Mouse (Mus musculus) MEL (cell line): Measurements from ENCODE around the gene Smug1. TPM values are rescaled to one million over a fixed set of nuclear protein-coding genes. Genes with fewer than 3 reads are reported as not detected.

Source experiments
- DNase-seq: peaks from one replicate; pipeline ENCODE4 v3.0.0; 2011; ENCODE audit warnings: low read depth, low spot score
- H3K27ac ChIP-seq: 2 replicates; pipeline ENCODE4 v1.5.1; 2012; ENCODE audit warnings: low read depth, mild to moderate bottlenecking, control low read depth, low read length, moderate library complexity; ENCODE audit not compliant: control insufficient read depth
- H3K27me3 ChIP-seq, 2 experiments: fragments of 150-350 bp in 1 of 2; sonication (generic) in 1 of 2; 2 replicates each; pipeline ENCODE4 v1.6.1; 2012; ENCODE audit warnings: low read length in 2 of 2, mild to moderate bottlenecking in 2 of 2, improper control_type of control experiment in 1 of 2, moderate library complexity in 1 of 2; ENCODE audit not compliant: insufficient read depth in 2 of 2, control insufficient read depth in 1 of 2
- H3K36me3 ChIP-seq, 2 experiments: 2 replicates each; pipeline ENCODE4 v1.6.1; 2012 to 2014; ENCODE audit warnings: low read length in 2 of 2, improper control_type of control experiment in 1 of 2, inconsistent platforms in 1 of 2, mild to moderate bottlenecking in 1 of 2; ENCODE audit not compliant: insufficient read depth in 2 of 2, control insufficient read depth in 1 of 2
- H3K4me1 ChIP-seq, 2 experiments: fragments of 150-350 bp in 1 of 2; sonication (generic) in 1 of 2; 2 replicates each; pipeline ENCODE4 v1.6.1; 2012; ENCODE audit warnings: low read length in 2 of 2, improper control_type of control experiment in 1 of 2, mild to moderate bottlenecking in 1 of 2; ENCODE audit not compliant: insufficient read depth in 2 of 2, control insufficient read depth in 1 of 2
- H3K4me3 ChIP-seq, 2 experiments: fragments of 150-350 bp in 1 of 2; sonication (generic) in 1 of 2; 2 replicates each; pipeline ENCODE4 v1.5.1; 2012; ENCODE audit warnings: low read depth in 2 of 2, low read length in 2 of 2, mild to moderate bottlenecking in 2 of 2, moderate library complexity in 2 of 2, control low read depth in 1 of 2, improper control_type of control experiment in 1 of 2; ENCODE audit not compliant: control insufficient read depth in 1 of 2, insufficient read depth in 1 of 2
- H3K79me2 ChIP-seq: 2 replicates; pipeline ENCODE4 v1.6.1; 2012; ENCODE audit warnings: mild to moderate bottlenecking, low read length, moderate library complexity; ENCODE audit not compliant: control insufficient read depth, poor library complexity, insufficient read depth
- H3K9ac ChIP-seq: 2 replicates; pipeline ENCODE4 v1.6.1; 2012; ENCODE audit warnings: low read depth, mild to moderate bottlenecking, control low read depth, low read length, moderate library complexity; ENCODE audit not compliant: control insufficient read depth, poor library complexity, severe bottlenecking
- H3K9me3 ChIP-seq: fragments of 150-350 bp; sonication (generic); replicated peaks from 2 replicates; pipeline ENCODE4 v1.6.1; 2012; ENCODE audit warnings: mild to moderate bottlenecking, low read length, improper control_type of control experiment, moderate library complexity; ENCODE audit not compliant: insufficient read depth
- BHLHE40 ChIP-seq: IDR thresholded peaks from 2 replicates; pipeline ENCODE4 v1.6.1; 2012; ENCODE audit warnings: low read depth, mild to moderate bottlenecking, inconsistent platforms, low read length, improper control_type of control experiment, borderline replicate concordance
- CHD1 ChIP-seq: IDR thresholded peaks from 2 replicates; pipeline ENCODE4 v1.6.1; 2012; ENCODE audit warnings: low read depth, mild to moderate bottlenecking, inconsistent platforms, low read length, improper control_type of control experiment
- CHD2 ChIP-seq: IDR thresholded peaks from 2 replicates; pipeline ENCODE4 v1.6.1; 2011; ENCODE audit warnings: low read length, improper control_type of control experiment
- CTCF ChIP-seq, 3 experiments: IDR thresholded peaks in 2 of 3; conservative IDR thresholded peaks in 1 of 3; 2 replicates each; pipeline ENCODE4 v1.5.1; 2011 to 2012; ENCODE audit warnings: low read length in 3 of 3, low read depth in 2 of 3, mild to moderate bottlenecking in 2 of 3, improper control_type of control experiment in 1 of 3, inconsistent platforms in 1 of 3, mixed read lengths in 1 of 3, moderate library complexity in 1 of 3; ENCODE audit not compliant: control insufficient read depth in 1 of 3, insufficient read depth in 1 of 3, poor library complexity in 1 of 3, severe bottlenecking in 1 of 3
- E2F4 ChIP-seq: IDR thresholded peaks from 2 replicates; pipeline ENCODE4 v1.6.1; 2011; ENCODE audit warnings: low read depth, low read length, improper control_type of control experiment, borderline replicate concordance
- GATA1 ChIP-seq: IDR thresholded peaks from 2 replicates; pipeline ENCODE4 v1.6.1; 2011; ENCODE audit warnings: low read depth, low read length, improper control_type of control experiment
- HCFC1 ChIP-seq: IDR thresholded peaks from 2 replicates; pipeline ENCODE4 v1.6.1; 2012; ENCODE audit warnings: low read depth, mild to moderate bottlenecking, inconsistent platforms, low read length, improper control_type of control experiment, moderate library complexity
- KAT2A ChIP-seq: conservative IDR thresholded peaks from 2 replicates; pipeline ENCODE4 v1.6.1; 2012; ENCODE audit warnings: low read depth, low read length, improper control_type of control experiment, inconsistent platforms
- MXI1 ChIP-seq: IDR thresholded peaks from 2 replicates; pipeline ENCODE4 v1.6.1; 2011; ENCODE audit warnings: mild to moderate bottlenecking, low read depth, low read length, improper control_type of control experiment
- MYC ChIP-seq: IDR thresholded peaks from 2 replicates; pipeline ENCODE4 v1.6.1; 2011; ENCODE audit warnings: low read depth, mild to moderate bottlenecking, low read length, improper control_type of control experiment, moderate library complexity
- POLR2A ChIP-seq, 2 experiments: IDR thresholded peaks; 2 replicates each; pipeline ENCODE4 v1.6.1; 2011 to 2012; ENCODE audit warnings: low read length in 2 of 2, mild to moderate bottlenecking in 2 of 2, control low read depth in 1 of 2, improper control_type of control experiment in 1 of 2, low read depth in 1 of 2, moderate library complexity in 1 of 2; ENCODE audit not compliant: control insufficient read depth in 1 of 2, insufficient read depth in 1 of 2, poor library complexity in 1 of 2
- RAD21 ChIP-seq: IDR thresholded peaks from 2 replicates; pipeline ENCODE4 v1.6.1; 2011; ENCODE audit warnings: mild to moderate bottlenecking, low read depth, low read length, improper control_type of control experiment
- SMC3 ChIP-seq: IDR thresholded peaks from 2 replicates; pipeline ENCODE4 v1.6.1; 2011; ENCODE audit warnings: low read depth, low read length, improper control_type of control experiment
- TCF12 ChIP-seq: IDR thresholded peaks from 2 replicates; pipeline ENCODE4 v1.6.1; 2014; ENCODE audit warnings: low read depth, mild to moderate bottlenecking, inconsistent platforms, low read length, improper control_type of control experiment, moderate library complexity
- USF1 ChIP-seq: IDR thresholded peaks from 2 replicates; pipeline ENCODE4 v1.6.1; 2014; ENCODE audit warnings: low read depth, mild to moderate bottlenecking, inconsistent platforms, low read length, improper control_type of control experiment, moderate library complexity
- ZC3H11A ChIP-seq: IDR thresholded peaks from 2 replicates; pipeline ENCODE4 v1.6.1; 2012; ENCODE audit warnings: low read depth, mild to moderate bottlenecking, inconsistent platforms, low read length, improper control_type of control experiment
- ZKSCAN1 ChIP-seq: IDR thresholded peaks from 2 replicates; pipeline ENCODE4 v1.6.1; 2012; ENCODE audit warnings: low read depth, mild to moderate bottlenecking, inconsistent platforms, low read length, improper control_type of control experiment, moderate library complexity
- ZMIZ1 ChIP-seq: IDR thresholded peaks from 2 replicates; pipeline ENCODE4 v1.6.1; 2012; ENCODE audit warnings: low read depth, mild to moderate bottlenecking, inconsistent platforms, low read length, improper control_type of control experiment, moderate library complexity
- polyA plus RNA-seq, 2 experiments: library from polyadenylated mRNA; stranded (reverse) in 1 of 2; unstranded in 1 of 2; fragments of >175 nt in 1 of 2; fragments of >200 nt in 1 of 2; gene quantifications; 2 replicates each; pipeline versions ENCODE4 v1.2.1 to v1.2.4; 2012; ENCODE audit warnings: low replicate concordance in 2 of 2, low read depth in 1 of 2; ENCODE audit not compliant: insufficient read length in 2 of 2, insufficient read depth in 1 of 2, missing spikeins in 1 of 2
- total RNA-seq: library from RNA; depleted of rRNA; stranded (reverse); fragments of 300-350 nt; gene quantifications from 2 replicates; pipeline ENCODE4 v1.2.3, GENCODE M21; 2012

Smug1 gene
- total and polyA plus RNA-seq, 3 experiments: 4.6 to 5.2 TPM; not detected in 1

- TF ChIP-seq ZMIZ1 (no peak), MYC (no peak), GATA1 (no peak), ZKSCAN1 (no peak), CHD1 (no peak), POLR2A (IDR thresholded peaks at IDR 0.05; ENCODE audit: control insufficient read depth in 1 of 2, insufficient read depth in 1 of 2, low read depth in 1 of 2, low read length in 2 of 2, poor library complexity in 1 of 2) (no peak), RAD21 (no peak), TCF12 (no peak), KAT2A (no peak), CTCF (IDR thresholded peaks at IDR 0.05 in 2 of 3, conservative IDR thresholded peaks at IDR 0.05 in 1 of 3; ENCODE audit: control insufficient read depth in 1 of 3, insufficient read depth in 1 of 3, low read depth in 2 of 3, low read length in 3 of 3, poor library complexity in 1 of 3, severe bottlenecking in 1 of 3) (no peak)
- Histone ChIP-seq H3K4me3 (no peak overlapping the region), H3K4me1 (peaks cover 0 to 5% of the 10 kb centered on the region in 2 experiments; a peak in 1 of 4 replicates), H3K27me3 (peaks cover 0 to 1% of the 10 kb centered on the region in 2 experiments; a peak in 1 of 4 replicates), H3K9ac (no peak overlapping the region), H3K27ac (no peak overlapping the region), H3K9me3 (no peaks in the 10 kb centered on the region), H3K36me3 (no peaks in the 10 kb centered on the region), H3K79me2 (no peaks in the 10 kb centered on the region)
- DNase-seq: no peak
Observed at GRCm38 (mm10) chr15:103180406-103180805, 13.5 kb upstream of the Smug1 start.

GRCm38 (mm10) chr15:103178767-103179166 lies 11.9 kb upstream of the Smug1 start:
- Histone ChIP-seq H3K27me3 (peaks cover 0 to 1% of the 10 kb centered on the region in 2 experiments; a peak in 1 of 4 replicates), H3K36me3 (no peaks in the 10 kb centered on the region), H3K9me3 (no peaks in the 10 kb centered on the region), H3K79me2 (no peaks in the 10 kb centered on the region), H3K9ac (no peak overlapping the region), H3K27ac (no peak overlapping the region), H3K4me3 (no peak overlapping the region), H3K4me1 (peaks cover 0 to 5% of the 10 kb centered on the region in 2 experiments; a peak in 1 of 4 replicates)
- TF ChIP-seq BHLHE40: no peak
- TF ChIP-seq ZC3H11A: no peak
- TF ChIP-seq USF1: no peak
- no peak for TF ChIP-seq SMC3
- no peak for TF ChIP-seq RAD21
- no peak for TF ChIP-seq MYC
- TF ChIP-seq GATA1: no peak
- TF ChIP-seq ZMIZ1: no peak
- TF ChIP-seq E2F4: no peak
- DNase-seq: no peak

GRCm38 (mm10) chr15:103178137-103178536 lies 11.2 kb upstream of the Smug1 start:
- DNase-seq: peak; percentile 52
- peaks cover 0 to 5% of the 10 kb centered on the region in 2 experiments; a peak in 1 of 4 replicates for H3K4me1 ChIP-seq
- no peak overlapping the region; the same call in 1 of the 2 replicates for H3K9ac ChIP-seq
- TF ChIP-seq SMC3: peak; percentile 62
- no peak for TF ChIP-seq MXI1
- TF ChIP-seq CHD2: no peak
- no peak for TF ChIP-seq USF1
- no peak for TF ChIP-seq ZC3H11A
- TF ChIP-seq CTCF (IDR thresholded peaks at IDR 0.05 in 2 of 3, conservative IDR thresholded peaks at IDR 0.05 in 1 of 3; ENCODE audit: control insufficient read depth in 1 of 3, insufficient read depth in 1 of 3, low read depth in 2 of 3, low read length in 3 of 3, poor library complexity in 1 of 3, severe bottlenecking in 1 of 3): peak; percentile 63 to 86 (median 75)
- peak; percentile 41 for TF ChIP-seq RAD21
- no peak for TF ChIP-seq HCFC1
- H3K9me3 ChIP-seq: no peaks in the 10 kb centered on the region
- H3K27me3 ChIP-seq: peaks cover 0 to 1% of the 10 kb centered on the region in 2 experiments; a peak in 1 of 4 replicates
- no peaks in the 10 kb centered on the region for H3K36me3 ChIP-seq
- H3K4me3 ChIP-seq: no peak overlapping the region; a peak in 1 of 4 replicates
- H3K79me2 ChIP-seq: no peaks in the 10 kb centered on the region
- H3K27ac ChIP-seq: no peak overlapping the region
